Mouse (Mus musculus) heart, postnatal 0 days (tissue): ENCODE measurements around the gene A930033H14Rik.

ENCODE experiments used
- CTCF ChIP-seq: IDR thresholded peaks from 2 replicates; pipeline ENCODE4 v1.5.1; 2016; ENCODE audit warnings: antibody characterized with exemption, control low read depth, low read depth
- EP300 ChIP-seq: IDR thresholded peaks from 2 replicates; pipeline ENCODE4 v1.6.1; 2016; ENCODE audit warnings: antibody characterized with exemption, low read depth

DNA sequence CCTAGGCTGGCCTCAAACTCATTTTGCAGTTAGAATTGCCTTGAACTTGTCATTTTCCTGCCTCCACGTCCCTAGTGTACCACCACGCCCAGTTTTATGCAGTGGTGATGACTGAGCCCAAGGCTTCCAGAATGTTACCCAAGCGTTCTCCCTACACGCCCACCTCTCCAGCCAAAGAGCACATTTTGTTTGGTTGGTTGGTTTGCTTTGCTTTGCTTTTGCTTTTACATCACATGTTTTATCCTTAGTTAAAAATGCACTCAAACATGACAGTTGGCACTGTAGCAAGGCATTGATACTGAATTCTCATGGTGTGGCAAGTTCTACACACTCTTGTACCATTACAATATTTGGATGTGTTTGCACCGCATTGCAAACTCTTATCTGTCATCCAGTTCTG lies 49.7 kb downstream of the A930033H14Rik start:
- TF ChIP-seq CTCF, result no peak
- TF ChIP-seq EP300, result no peak
